Mouse (Mus musculus): ENCODE measurements around the gene 1700016D06Rik. TPM values are rescaled to one million over a fixed set of nuclear protein-coding genes. Genes with fewer than 3 reads are reported as not detected.

1700016D06Rik gene
- polyA plus RNA-seq, 1 experiment from 2014 or later: not detected

Small RNA genes lying within 50 kb of the gene (microRNA-seq; reads per million reads assigned to microRNA genes)
- 9.8 reads per million, percentile 22 among the genes with 10 or more reads in this experiment for gene Mir7238

Other genes starting within 250 kb of the 1700016D06Rik start
- 3.8 and 3.9 TPM in 2 replicates for gene Rab20, start 222.4 kb downstream of the 1700016D06Rik start, polyA plus RNA-seq (2016; fragmentation: Nextera tagmentation; extraction: Ambion mirVana)
- 44.6 and 52.1 TPM in 2 replicates for gene Naxd, start 203.6 kb downstream of the 1700016D06Rik start, polyA plus RNA-seq (2016; fragmentation: Nextera tagmentation; extraction: Ambion mirVana)
- gene Cars2, start 150.3 kb downstream of the 1700016D06Rik start, polyA plus RNA-seq (2016; fragmentation: Nextera tagmentation; extraction: Ambion mirVana): 20.9 and 22.2 TPM in 2 replicates
- gene Ing1, start 145.5 kb downstream of the 1700016D06Rik start, polyA plus RNA-seq (2016; fragmentation: Nextera tagmentation; extraction: Ambion mirVana): 21.6 and 22.8 TPM in 2 replicates
- 47.5 and 48.1 TPM in 2 replicates for gene Ankrd10, start 65.3 kb downstream of the 1700016D06Rik start, polyA plus RNA-seq (2016; fragmentation: Nextera tagmentation; extraction: Ambion mirVana)
- gene Arhgef7, start 26.7 kb upstream of the 1700016D06Rik start, polyA plus RNA-seq (2016; fragmentation: Nextera tagmentation; extraction: Ambion mirVana): 19.1 and 19.5 TPM in 2 replicates
- not detected in 2 replicates for gene Tex29, start 139.4 kb upstream of the 1700016D06Rik start, polyA plus RNA-seq (2016; fragmentation: Nextera tagmentation; extraction: Ambion mirVana)

Data from liver, embryonic 12.5 days (tissue).